Mouse (Mus musculus): Measurements from ENCODE around the gene Mybpc2. TPM values are rescaled to one million over a fixed set of nuclear protein-coding genes. Genes with fewer than 3 reads are reported as not detected.

Gene Mybpc2
- polyA plus RNA-seq, 1 experiment from 2014 or later = 0.19 TPM

GRCm38 (mm10) chr7:44542555-44542954 is 18.1 kb upstream of the Mybpc2 start:
- Histone ChIP-seq H3K4me3 (no peak overlapping the region), H3K27ac (no peak overlapping the region), H3K9ac (no peak overlapping the region), H3K27me3 (replicated peaks) (no peaks in the 10 kb centered on the region), H3K9me3 (no peaks in the 10 kb centered on the region), H3K36me3 (replicated peaks) (no peaks in the 10 kb centered on the region), H3K4me1 (peaks cover 4% of the 10 kb centered on the region), H3K4me2 (no peak overlapping the region)
- WGBS = 95% methylated on average over 11 of the region's 11 CpGs
- ATAC-seq (replicated peaks) = no peak

GRCm38 (mm10) chr7:44538756-44539624 is 14.5 kb upstream of the Mybpc2 start:
- no peak overlapping the region for H3K4me3 ChIP-seq
- H3K9ac ChIP-seq = no peak overlapping the region
- H3K9me3 ChIP-seq = no peaks in the 10 kb centered on the region
- WGBS = 92% methylated on average over 41 of the region's 41 CpGs
- no peaks in the 10 kb centered on the region for H3K4me1 ChIP-seq
- H3K27me3 ChIP-seq (replicated peaks) = no peaks in the 10 kb centered on the region
- no peaks in the 10 kb centered on the region for H3K36me3 ChIP-seq (replicated peaks)
- ATAC-seq (replicated peaks) = no peak; the same call in 1 of the 2 replicates
- H3K4me2 ChIP-seq = no peak overlapping the region
- no peak overlapping the region for H3K27ac ChIP-seq

- H3K4me3 ChIP-seq = no peak overlapping the region
- no peaks in the 10 kb centered on the region for H3K27me3 ChIP-seq (replicated peaks)
- H3K4me2 ChIP-seq = no peak overlapping the region
- no peak overlapping the region for H3K9ac ChIP-seq
- no peaks in the 10 kb centered on the region for H3K4me1 ChIP-seq
- no peaks in the 10 kb centered on the region for H3K36me3 ChIP-seq (replicated peaks)
- ATAC-seq (replicated peaks) = no peak
- no peak overlapping the region for H3K27ac ChIP-seq
- no peaks in the 10 kb centered on the region for H3K9me3 ChIP-seq
- WGBS = 93% methylated on average over 13 of the region's 13 CpGs
These were observed 13.0 kb upstream of the Mybpc2 start for GRCm38 (mm10) chr7:44537496-44537895.

GRCm38 (mm10) chr7:44537009-44537408 is 12.6 kb upstream of the Mybpc2 start:
- no peak for ATAC-seq (replicated peaks)
- no peak overlapping the region for H3K4me2 ChIP-seq
- H3K4me1 ChIP-seq = no peaks in the 10 kb centered on the region
- no peak overlapping the region for H3K9ac ChIP-seq
- H3K4me3 ChIP-seq = no peak overlapping the region
- no peak overlapping the region for H3K27ac ChIP-seq
- no peaks in the 10 kb centered on the region for H3K27me3 ChIP-seq (replicated peaks)
- no peaks in the 10 kb centered on the region for H3K36me3 ChIP-seq (replicated peaks)
- 79% methylated on average over 7 of the region's 7 CpGs for WGBS
- H3K9me3 ChIP-seq = no peaks in the 10 kb centered on the region

GRCm38 (mm10) chr7:44536590-44536968 is 12.1 kb upstream of the Mybpc2 start:
- Histone ChIP-seq H3K4me1 (no peaks in the 10 kb centered on the region), H3K4me2 (no peak overlapping the region), H3K27me3 (replicated peaks) (no peaks in the 10 kb centered on the region), H3K4me3 (no peak overlapping the region), H3K9ac (no peak overlapping the region), H3K27ac (no peak overlapping the region), H3K36me3 (replicated peaks) (no peaks in the 10 kb centered on the region), H3K9me3 (no peaks in the 10 kb centered on the region)
- WGBS = 86% methylated on average over 6 of the region's 6 CpGs
- no peak for ATAC-seq (replicated peaks)

GRCm38 (mm10) chr7:44535657-44536589 is 11.5 kb upstream of the Mybpc2 start:
- H3K4me2 ChIP-seq = no peak overlapping the region
- no peaks in the 10 kb centered on the region for H3K4me1 ChIP-seq
- ATAC-seq (replicated peaks) = no peak
- no peak overlapping the region for H3K9ac ChIP-seq
- H3K27me3 ChIP-seq (replicated peaks) = no peaks in the 10 kb centered on the region
- H3K27ac ChIP-seq = no peak overlapping the region
- H3K9me3 ChIP-seq = no peaks in the 10 kb centered on the region
- 94% methylated on average over 27 of the region's 27 CpGs for WGBS
- H3K36me3 ChIP-seq (replicated peaks) = no peaks in the 10 kb centered on the region
- no peak overlapping the region for H3K4me3 ChIP-seq

- WGBS = 89% methylated on average over 19 of the region's 19 CpGs
- no peak for ATAC-seq (replicated peaks)
- Histone ChIP-seq H3K27ac (no peak overlapping the region), H3K4me2 (no peak overlapping the region), H3K4me1 (no peaks in the 10 kb centered on the region), H3K27me3 (replicated peaks) (no peaks in the 10 kb centered on the region), H3K9me3 (no peaks in the 10 kb centered on the region), H3K9ac (no peak overlapping the region), H3K36me3 (replicated peaks) (no peaks in the 10 kb centered on the region), H3K4me3 (no peak overlapping the region)
These were observed 10.4 kb upstream of the Mybpc2 start for GRCm38 (mm10) chr7:44534656-44535441.

- WGBS = 95% methylated on average over 13 of the region's 13 CpGs
- no peaks in the 10 kb centered on the region for H3K4me1 ChIP-seq
- H3K9me3 ChIP-seq = no peaks in the 10 kb centered on the region
- peaks cover 5% of the 10 kb centered on the region; the same call in 1 of the 2 replicates for H3K27me3 ChIP-seq (replicated peaks)
- H3K27ac ChIP-seq = no peak overlapping the region
- ATAC-seq (replicated peaks) = no peak
- H3K9ac ChIP-seq = no peak overlapping the region
- no peak overlapping the region for H3K4me2 ChIP-seq
- no peak overlapping the region for H3K4me3 ChIP-seq
- no peaks in the 10 kb centered on the region for H3K36me3 ChIP-seq (replicated peaks)
These were observed 9.8 kb upstream of the Mybpc2 start for GRCm38 (mm10) chr7:44534242-44534641.

- H3K4me2 ChIP-seq = no peak overlapping the region
- H3K4me3 ChIP-seq = no peak overlapping the region
- 75% methylated on average over 12 of the region's 12 CpGs for WGBS
- H3K27ac ChIP-seq = no peak overlapping the region
- no peaks in the 10 kb centered on the region for H3K9me3 ChIP-seq
- no peak for ATAC-seq (replicated peaks)
- H3K4me1 ChIP-seq = no peaks in the 10 kb centered on the region
- H3K9ac ChIP-seq = no peak overlapping the region
- H3K27me3 ChIP-seq (replicated peaks) = peaks cover 10% of the 10 kb centered on the region
- H3K36me3 ChIP-seq (replicated peaks) = no peaks in the 10 kb centered on the region
These were observed 9.2 kb upstream of the Mybpc2 start for GRCm38 (mm10) chr7:44533746-44534045.

GRCm38 (mm10) chr7:44532918-44533745 is 8.7 kb upstream of the Mybpc2 start:
- Histone ChIP-seq H3K4me2 (no peak overlapping the region), H3K27ac (no peak overlapping the region), H3K4me1 (peaks cover 2% of the 10 kb centered on the region), H3K36me3 (replicated peaks) (no peaks in the 10 kb centered on the region), H3K27me3 (replicated peaks) (peaks cover 14% of the 10 kb centered on the region), H3K9ac (no peak overlapping the region), H3K9me3 (no peaks in the 10 kb centered on the region), H3K4me3 (no peak overlapping the region)
- ATAC-seq (replicated peaks) = no peak
- 88% methylated on average over 29 of the region's 29 CpGs for WGBS

GRCm38 (mm10) chr7:44531946-44532732 is 7.7 kb upstream of the Mybpc2 start, which contains the start of gene Spib:
Spib (minus strand) TSS chr7:44532071.
- 81% methylated on average over 4 of the region's 4 CpGs for WGBS
- H3K27me3 ChIP-seq (replicated peaks) = peaks cover 14% of the 10 kb centered on the region
- ATAC-seq (replicated peaks) = no peak
- no peak within 1 kb of the TSS for H3K4me3 ChIP-seq
- no peak within 1 kb of the TSS for H3K9ac ChIP-seq
- H3K27ac ChIP-seq = no peak within 1 kb of the TSS
- no peak within 1 kb of the TSS for H3K4me2 ChIP-seq
- H3K9me3 ChIP-seq = no peaks in the 10 kb centered on the region
- H3K4me1 ChIP-seq = peaks cover 9% of the 10 kb centered on the region
- H3K36me3 ChIP-seq (replicated peaks) = no peaks in the 10 kb centered on the region
